Mouse (Mus musculus) lung, adult 2 months (tissue): ENCODE data around the gene Lfng.

Source experiments
- CTCF ChIP-seq: fragments of 200-500 bp; IDR thresholded peaks from 2 replicates; pipeline ENCODE4 v1.5.1; 2011; ENCODE audit warnings: mild to moderate bottlenecking, low read length, control low read depth; ENCODE audit not compliant: insufficient read depth
- POLR2A ChIP-seq: fragments of 200-500 bp; IDR thresholded peaks from 2 replicates; pipeline ENCODE4 v1.6.1; 2011; ENCODE audit warnings: low read depth, mild to moderate bottlenecking, control low read depth, low read length, borderline replicate concordance; ENCODE audit errors: extremely low read depth

GRCm38 (mm10) chr5:140606386-140606785 lies 734 bp upstream of the Lfng start:
- TF ChIP-seq POLR2A (no peak), CTCF (no peak)
